Mouse (Mus musculus): Measurements from ENCODE around the gene Rgl2. TPM values are rescaled to one million over a fixed set of nuclear protein-coding genes. Genes with fewer than 3 reads are reported as not detected.

Rgl2 gene
- polyA plus RNA-seq (2017; shearing (Covaris generic)): 100 to 1,000 TPM; 109 to 112 TPM

GRCm38 (mm10) chr17:33929371-33930279, at the start of gene Rgl2:
Gene Rgl2, plus strand, starts transcription at chr17:33929543.

GRCm38 (mm10) chr17:33890533-33891059, 38.7 kb upstream of the Rgl2 start, which contains the start of gene Kifc1:
Gene Kifc1, minus strand, starts transcription at chr17:33890661.

GRCm38 (mm10) chr17:33904835-33905234, 24.5 kb upstream of the Rgl2 start, which contains the start of gene Platr17:
Gene Platr17, plus strand, starts transcription at chr17:33905135.

GRCm38 (mm10) chr17:33909077-33909868, 20.1 kb upstream of the Rgl2 start, which contains the start of gene Daxx:
Gene Daxx, plus strand, starts transcription at chr17:33909414.

GRCm38 (mm10) chr17:33915671-33916250, 13.6 kb upstream of the Rgl2 start, which contains the start of the genes Tapbp and Zbtb22:
Gene Tapbp, plus strand, starts transcription at chr17:33915899.
Gene Zbtb22, plus strand, starts transcription at chr17:33915904.

GRCm38 (mm10) chr17:33940206-33940805, 11.0 kb downstream of the Rgl2 start, which contains the start of the genes Pfdn6 and Wdr46:
Gene Pfdn6, minus strand, starts transcription at chr17:33940343.
Gene Wdr46, plus strand, starts transcription at chr17:33940660.

GRCm38 (mm10) chr17:33951021-33951946, 21.9 kb downstream of the Rgl2 start, which contains the start of gene B3galt4:
Gene B3galt4, minus strand, starts transcription at chr17:33951488.

GRCm38 (mm10) chr17:33955555-33956214, 26.3 kb downstream of the Rgl2 start, which contains the start of the genes Vps52 and Rps18:
Gene Vps52, plus strand, starts transcription at chr17:33955812.
Gene Rps18, minus strand, starts transcription at chr17:33956001.

Other genes with a start within 250 kb of the Rgl2 start
- gene Hnrnpm, start 242.7 kb upstream of the Rgl2 start, polyA plus RNA-seq (2017; shearing (Covaris generic)): 100 to 1,000 TPM; 292 to 345 TPM
- gene March2, start 210.9 kb upstream of the Rgl2 start, polyA plus RNA-seq (2017; shearing (Covaris generic)): 100 to 1,000 TPM; 115 to 135 TPM
- 100 to 1,000 TPM; 257 to 293 TPM for gene Rab11b, start 169.0 kb upstream of the Rgl2 start, polyA plus RNA-seq (2017; shearing (Covaris generic))
- 1 to 10 TPM; 2.2 to 9.0 TPM for gene Angptl4, start 147.7 kb upstream of the Rgl2 start, polyA plus RNA-seq (2017; shearing (Covaris generic))
- 1 to 10 TPM; 5.5 to 8.4 TPM for gene Kank3, start 119.0 kb upstream of the Rgl2 start, polyA plus RNA-seq (2017; shearing (Covaris generic))
- 1,000 to 10,000 TPM in 1 of 2 experiments, 100 to 1,000 TPM in 1; 711 to 1,323 TPM for gene Rps28, start 105.0 kb upstream of the Rgl2 start, polyA plus RNA-seq (2017; shearing (Covaris generic))
- 100 to 1,000 TPM; 336 to 377 TPM for gene Ndufa7, start 105.0 kb upstream of the Rgl2 start, polyA plus RNA-seq (2017; shearing (Covaris generic))
- 10 to 100 TPM; 10.3 to 32.6 TPM for gene Cd320, start 86.5 kb upstream of the Rgl2 start, polyA plus RNA-seq (2017; shearing (Covaris generic))
- gene Gm7029, start 55.7 kb upstream of the Rgl2 start, polyA plus RNA-seq (2017; shearing (Covaris generic)): not detected
- 10 to 100 TPM in 1 of 2 experiments, 1 to 10 TPM in 1; 5.4 to 10.0 TPM for gene Kifc1, start 38.9 kb upstream of the Rgl2 start, polyA plus RNA-seq (2017; shearing (Covaris generic))
- 1 to 10 TPM; 3.2 to 8.3 TPM for gene Platr17, start 24.4 kb upstream of the Rgl2 start, polyA plus RNA-seq (2017; shearing (Covaris generic))
- gene Daxx, start 20.1 kb upstream of the Rgl2 start, polyA plus RNA-seq (2017; shearing (Covaris generic)): 100 to 1,000 TPM; 126 to 129 TPM
- 100 to 1,000 TPM; 650 to 721 TPM for gene Tapbp, start 13.6 kb upstream of the Rgl2 start, polyA plus RNA-seq (2017; shearing (Covaris generic))
- gene Zbtb22, start 13.6 kb upstream of the Rgl2 start, polyA plus RNA-seq (2017; shearing (Covaris generic)): 10 to 100 TPM; 18.2 to 18.6 TPM
- gene Pfdn6, start 10.8 kb downstream of the Rgl2 start, polyA plus RNA-seq (2017; shearing (Covaris generic)): 100 to 1,000 TPM; 145 to 156 TPM
- gene Wdr46, start 11.1 kb downstream of the Rgl2 start, polyA plus RNA-seq (2017; shearing (Covaris generic)): 10 to 100 TPM; 46.5 to 72.2 TPM
- gene B3galt4, start 21.9 kb downstream of the Rgl2 start, polyA plus RNA-seq (2017; shearing (Covaris generic)): 10 to 100 TPM; 37.5 to 47.5 TPM
- gene Vps52, start 26.3 kb downstream of the Rgl2 start, polyA plus RNA-seq (2017; shearing (Covaris generic)): 10 to 100 TPM; 61.1 to 66.8 TPM
- gene Rps18, start 26.5 kb downstream of the Rgl2 start, polyA plus RNA-seq (2017; shearing (Covaris generic)): 1,000 to 10,000 TPM; 1,636 to 3,186 TPM
- over 10,000 TPM; 11,900 to 12,872 TPM for gene H2-K1, start 70.8 kb downstream of the Rgl2 start, polyA plus RNA-seq (2017; shearing (Covaris generic))
- 10 to 100 TPM; 27.7 to 36.2 TPM for gene Ring1, start 95.1 kb downstream of the Rgl2 start, polyA plus RNA-seq (2017; shearing (Covaris generic))
- 100 to 1,000 TPM; 183 to 346 TPM for gene H2-Ke6, start 98.5 kb downstream of the Rgl2 start, polyA plus RNA-seq (2017; shearing (Covaris generic))
- gene Slc39a7, start 102.1 kb downstream of the Rgl2 start, polyA plus RNA-seq (2017; shearing (Covaris generic)): 10 to 100 TPM; 80.0 to 90.9 TPM
- 10 to 100 TPM; 43.3 to 60.3 TPM for gene Rxrb, start 102.3 kb downstream of the Rgl2 start, polyA plus RNA-seq (2017; shearing (Covaris generic))
- 1 to 10 TPM in 1 of 2 experiments, under 1 TPM in 1; 0.86 to 1.7 TPM for gene Col11a2, start 109.9 kb downstream of the Rgl2 start, polyA plus RNA-seq (2017; shearing (Covaris generic))
- gene H2-Oa, start 162.8 kb downstream of the Rgl2 start, polyA plus RNA-seq (2017; shearing (Covaris generic)): 10 to 100 TPM; 19.9 to 60.5 TPM
- gene H2-DMa, start 190.0 kb downstream of the Rgl2 start, polyA plus RNA-seq (2017; shearing (Covaris generic)): 100 to 1,000 TPM; 113 to 424 TPM
- gene Brd2, start 193.1 kb downstream of the Rgl2 start, polyA plus RNA-seq (2017; shearing (Covaris generic)): 100 to 1,000 TPM; 158 to 192 TPM
- gene H2-DMb2, start 213.8 kb downstream of the Rgl2 start, polyA plus RNA-seq (2017; shearing (Covaris generic)): 10 to 100 TPM in 1 of 2 experiments, 1 to 10 TPM in 1; 6.4 to 25.9 TPM
- gene H2-DMb1, start 223.5 kb downstream of the Rgl2 start, polyA plus RNA-seq (2017; shearing (Covaris generic)): 10 to 100 TPM in 1 of 2 experiments, 1 to 10 TPM in 1; 3.4 to 17.2 TPM